Mouse (Mus musculus) limb, embryonic 11.5 days (tissue): ENCODE measurements at regions not wholly inside any gene's neighbourhood (a gene's known extent, or its start where the extent isn't known, plus 50 kb on each side); places are given as distances from the start of the nearest gene placed in this dataset.

Experiments
- ATAC-seq: fragments of 200-750 bp; cut with Nextera tagmentation; 2 replicates; pipeline ENCODE4 v1.8.0; 2017; ENCODE audit warnings: low read depth; ENCODE audit not compliant: insufficient number of reproducible peaks, low FRiP score, low TSS enrichment
- DNase-seq: peaks from one replicate; pipeline ENCODE4 v3.0.0-alpha.2; 2015; ENCODE audit warnings: low spot score
- H3K27ac ChIP-seq: fragments of 300-500 bp; sonication (generic); replicated peaks from 2 replicates; pipeline ENCODE4 v1.5.1; 2014; ENCODE audit warnings: low read depth, mild to moderate bottlenecking, low read length
- H3K27me3 ChIP-seq: fragments of 300-500 bp; sonication (generic); 2 replicates; pipeline ENCODE4 v1.6.1; 2014; ENCODE audit warnings: mild to moderate bottlenecking, low read length, mixed read lengths; ENCODE audit not compliant: control insufficient read depth, insufficient read depth
- H3K36me3 ChIP-seq: fragments of 300-500 bp; sonication (generic); 2 replicates; pipeline ENCODE4 v1.6.1; 2014; ENCODE audit warnings: mild to moderate bottlenecking, low read length, moderate library complexity, mixed read lengths; ENCODE audit not compliant: control insufficient read depth, insufficient read depth
- H3K4me1 ChIP-seq: fragments of 300-500 bp; sonication (generic); 2 replicates; pipeline ENCODE4 v1.6.1; 2014; ENCODE audit warnings: low read length, mixed read lengths; ENCODE audit not compliant: control insufficient read depth, insufficient read depth
- H3K4me2 ChIP-seq: fragments of 300-500 bp; sonication (generic); 2 replicates; pipeline ENCODE4 v1.6.1; 2014; ENCODE audit warnings: low read depth, mild to moderate bottlenecking, moderate library complexity; ENCODE audit not compliant: severe bottlenecking
- H3K4me3 ChIP-seq: fragments of 300-500 bp; sonication (generic); 2 replicates; pipeline ENCODE4 v1.5.1; 2014; ENCODE audit warnings: low read depth, low read length
- H3K9ac ChIP-seq: fragments of 300-500 bp; sonication (generic); 2 replicates; pipeline ENCODE4 v1.6.1; 2014; ENCODE audit warnings: mild to moderate bottlenecking, low read length
- H3K9me3 ChIP-seq: fragments of 300-500 bp; sonication (generic); 2 replicates; pipeline ENCODE4 v1.6.1; 2016; ENCODE audit warnings: low read length; ENCODE audit not compliant: control insufficient read depth
- WGBS: fragments of 180-500 bp; shearing (Covaris S2); extraction: QIAGEN DNeasy Blood & Tissue Kit; methylation state at CpG from one replicate; pipeline ENCODE4 v1.1.7; 2014; 5-methylcytosine and 5-hydroxymethylcytosine counted together

DNA sequence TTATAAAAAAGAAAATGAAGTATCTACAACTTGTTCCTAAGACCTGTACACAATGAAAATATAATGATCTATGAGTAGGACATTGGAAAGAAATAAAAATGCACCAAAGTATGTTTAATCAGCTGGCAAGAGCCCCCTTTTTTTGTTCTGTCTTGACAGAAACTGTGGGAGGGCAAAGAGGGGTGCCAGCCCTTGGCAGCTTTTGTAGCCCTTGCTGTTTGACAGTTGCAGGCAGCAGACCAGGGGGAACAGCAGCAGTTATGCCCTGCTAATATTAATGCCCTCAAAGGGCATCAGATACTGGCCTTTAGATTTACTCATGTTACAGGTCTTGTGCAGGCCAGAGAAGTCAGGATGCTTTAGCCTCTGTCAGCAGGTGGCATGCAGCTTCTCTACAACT lies 93.0 kb upstream of the Tram1l1 start:
- Histone ChIP-seq H3K4me1 (no peaks in the 10 kb centered on the region), H3K4me3 (no peak overlapping the region), H3K9me3 (no peaks in the 10 kb centered on the region), H3K4me2 (no peak overlapping the region), H3K36me3 (no peaks in the 10 kb centered on the region), H3K27ac (no peak overlapping the region), H3K9ac (no peak overlapping the region), H3K27me3 (no peaks in the 10 kb centered on the region)
- ATAC-seq = no peak
- no peak for DNase-seq

GRCm38 (mm10) chr3:124240936-124241733 lies 79.5 kb upstream of the Tram1l1 start:
- Histone ChIP-seq H3K27me3 (no peaks in the 10 kb centered on the region), H3K9me3 (no peaks in the 10 kb centered on the region), H3K9ac (no peak overlapping the region), H3K4me3 (no peak overlapping the region), H3K36me3 (no peaks in the 10 kb centered on the region), H3K4me2 (no peak overlapping the region), H3K4me1 (no peaks in the 10 kb centered on the region), H3K27ac (no peak overlapping the region)
- DNase-seq (no peak), ATAC-seq (no peak)
- 78% methylated on average over 5 of the region's 5 CpGs for WGBS

DNA sequence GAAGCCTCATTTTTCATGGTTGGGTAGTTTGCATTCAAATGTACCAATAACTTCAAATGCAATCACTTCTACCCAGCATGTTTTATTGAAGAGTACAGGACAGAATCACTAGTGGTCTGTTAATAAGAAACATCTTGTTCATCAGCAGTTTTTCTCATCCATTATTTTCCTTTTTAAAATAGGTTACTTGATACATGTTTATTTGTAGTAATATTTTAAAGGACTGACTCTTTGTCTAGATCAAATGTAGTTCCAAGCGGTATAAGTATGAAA lies 79.0 kb upstream of the Tram1l1 start:
- no peak overlapping the region for H3K9ac ChIP-seq
- H3K4me3 ChIP-seq = no peak overlapping the region
- DNase-seq = no peak
- no peaks in the 10 kb centered on the region for H3K36me3 ChIP-seq
- H3K27me3 ChIP-seq = no peaks in the 10 kb centered on the region
- H3K9me3 ChIP-seq = no peaks in the 10 kb centered on the region
- no peaks in the 10 kb centered on the region for H3K4me1 ChIP-seq
- no peak overlapping the region for H3K27ac ChIP-seq
- 98% methylated on average over 1 of the region's 1 CpGs for WGBS
- ATAC-seq = no peak
- no peak overlapping the region for H3K4me2 ChIP-seq

- Histone ChIP-seq H3K36me3 (no peaks in the 10 kb centered on the region), H3K4me1 (no peaks in the 10 kb centered on the region), H3K4me2 (no peak overlapping the region), H3K9ac (no peak overlapping the region), H3K4me3 (no peak overlapping the region), H3K27me3 (no peaks in the 10 kb centered on the region), H3K9me3 (no peaks in the 10 kb centered on the region), H3K27ac (no peak overlapping the region)
- no peak for DNase-seq
- 19% methylated on average over 3 of the region's 3 CpGs for WGBS
- ATAC-seq = no peak
Measured at GRCm38 (mm10) chr3:124262150-124262549, 58.5 kb upstream of the Tram1l1 start.

DNA sequence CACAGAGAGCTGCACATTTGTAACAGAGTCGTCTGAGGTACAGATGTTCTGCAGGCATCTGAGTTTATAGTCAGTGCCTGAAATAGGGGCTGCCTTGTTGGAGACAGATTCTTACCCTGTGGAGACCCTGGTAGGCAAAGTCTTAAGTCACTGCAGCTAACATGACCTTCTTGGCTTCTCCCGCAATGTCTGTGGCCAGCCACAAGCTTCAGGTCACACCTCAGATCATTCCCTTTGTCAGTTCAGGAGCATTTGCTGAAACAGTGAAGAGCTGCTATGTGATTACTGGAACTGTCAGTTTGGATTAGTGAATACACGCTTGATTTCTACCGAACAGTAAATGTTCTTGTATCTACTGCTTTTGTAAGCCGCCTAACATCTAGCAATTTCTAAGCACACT lies 53.8 kb upstream of the Tram1l1 start:
- Histone ChIP-seq H3K4me3 (no peak overlapping the region), H3K9me3 (no peaks in the 10 kb centered on the region), H3K27me3 (no peaks in the 10 kb centered on the region), H3K27ac (no peak overlapping the region), H3K4me1 (no peaks in the 10 kb centered on the region), H3K9ac (no peak overlapping the region), H3K36me3 (no peaks in the 10 kb centered on the region), H3K4me2 (no peak overlapping the region)
- no peak for DNase-seq
- 74% methylated on average over 5 of the region's 5 CpGs for WGBS
- no peak for ATAC-seq

DNA sequence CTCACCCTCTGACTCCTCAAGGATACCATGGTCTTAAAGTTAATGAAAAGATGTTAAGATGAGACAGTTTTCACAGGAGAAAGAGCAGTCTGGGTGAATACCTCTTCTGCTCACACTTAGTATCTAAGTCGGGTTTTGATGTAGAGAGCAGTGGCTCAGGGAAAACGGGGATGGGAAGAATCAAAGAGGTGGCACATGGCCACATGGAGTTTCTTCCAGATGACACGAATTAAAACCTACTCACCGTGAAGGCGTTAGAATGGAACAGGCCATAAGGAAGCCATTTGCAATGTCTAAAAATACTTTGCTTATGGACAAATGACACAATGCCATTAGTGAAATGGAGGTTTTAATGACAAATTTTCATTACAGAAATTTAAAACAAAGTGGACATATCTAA lies 50.1 kb upstream of the Tram1l1 start:
- Histone ChIP-seq H3K4me3 (no peak overlapping the region), H3K4me2 (no peak overlapping the region), H3K36me3 (no peaks in the 10 kb centered on the region), H3K9me3 (no peaks in the 10 kb centered on the region), H3K4me1 (no peaks in the 10 kb centered on the region), H3K9ac (no peak overlapping the region), H3K27ac (no peak overlapping the region), H3K27me3 (no peaks in the 10 kb centered on the region)
- ATAC-seq = no peak
- no peak for DNase-seq
- WGBS = 30% methylated on average over 5 of the region's 5 CpGs
